Mouse (Mus musculus) midbrain, embryonic 13.5 days (tissue): ENCODE measurements around the gene Pm20d2. TPM values are rescaled to one million over a fixed set of nuclear protein-coding genes. Genes with fewer than 3 reads are reported as not detected.
A peak's percentile ranks its signal among the peaks of the same experiment; 100 is the strongest.

ENCODE experiments used
- ATAC-seq: fragments of 200-750 bp; cut with Nextera tagmentation; 2 replicates; pipeline ENCODE4 v1.8.0; 2017; ENCODE audit warnings: mild to moderate bottlenecking, moderate TSS enrichment, moderate library complexity
- H3K27ac ChIP-seq: fragments of 300-500 bp; sonication (generic); 2 replicates; pipeline ENCODE4 v1.5.1; 2015; ENCODE audit warnings: inconsistent platforms, mild to moderate bottlenecking, moderate library complexity
- H3K27me3 ChIP-seq: fragments of 300-500 bp; sonication (generic); 2 replicates; pipeline ENCODE4 v1.6.1; 2015; ENCODE audit warnings: mild to moderate bottlenecking, inconsistent platforms
- H3K36me3 ChIP-seq: fragments of 300-500 bp; sonication (generic); 2 replicates; pipeline ENCODE4 v1.6.1; 2015; ENCODE audit warnings: mild to moderate bottlenecking, inconsistent platforms
- H3K4me1 ChIP-seq: fragments of 300-500 bp; sonication (generic); replicated peaks from 2 replicates; pipeline ENCODE4 v1.6.1; 2015; ENCODE audit warnings: inconsistent platforms
- H3K4me2 ChIP-seq: fragments of 300-500 bp; sonication (generic); replicated peaks from 2 replicates; pipeline ENCODE4 v1.6.1; 2015; ENCODE audit warnings: moderate library complexity, mild to moderate bottlenecking, inconsistent platforms
- H3K4me3 ChIP-seq: fragments of 300-500 bp; sonication (generic); replicated peaks from 2 replicates; pipeline ENCODE4 v1.5.1; 2015; ENCODE audit warnings: mild to moderate bottlenecking, inconsistent platforms
- H3K9ac ChIP-seq: fragments of 300-500 bp; sonication (generic); replicated peaks from 2 replicates; pipeline ENCODE4 v1.6.1; 2015; ENCODE audit warnings: mild to moderate bottlenecking, inconsistent platforms
- H3K9me3 ChIP-seq: fragments of 300-500 bp; sonication (generic); 2 replicates; pipeline ENCODE4 v1.6.1; 2016; ENCODE audit warnings: mild to moderate bottlenecking, inconsistent platforms
- WGBS: fragments of 180-500 bp; shearing (Covaris S2); methylation state at CpG from one replicate; pipeline ENCODE4 v1.1.7; 2015; 5-methylcytosine and 5-hydroxymethylcytosine counted together
- polyA plus RNA-seq: library from polyadenylated mRNA; unstranded; fragments of >200 nt; fragmentation: Nextera tagmentation; extraction: Ambion mirVana; gene quantifications from 2 replicates; pipeline ENCODE4 v1.2.1, GENCODE M21; 2015

Gene Pm20d2
- polyA plus RNA-seq, 1 experiment from 2014 or later: 1.7 TPM

- 18% methylated on average over 9 of the region's 9 CpGs for WGBS
- Histone ChIP-seq H3K4me2 (peak overlapping the region; percentile 72), H3K9me3 (no peaks in the 10 kb centered on the region), H3K27ac (peak overlapping the region; percentile 91; the same call in 1 of the 2 replicates), H3K4me3 (peak overlapping the region; percentile 70), H3K9ac (no peak overlapping the region), H3K27me3 (peaks cover 11% of the 10 kb centered on the region), H3K4me1 (peaks cover 11% of the 10 kb centered on the region), H3K36me3 (0 out of 2 replicates have a peak, but pooled peaks cover 5% of the 10 kb centered on the region)
- ATAC-seq: no peak
These were observed 1.4 kb downstream of the Pm20d2 start for GRCm38 (mm10) chr4:33188164-33188563.

GRCm38 (mm10) chr4:33183477-33183876 is 6.1 kb downstream of the Pm20d2 start:
- H3K27ac ChIP-seq: no peak overlapping the region
- peaks cover 7% of the 10 kb centered on the region for H3K4me1 ChIP-seq
- WGBS: 88% methylated on average over 5 of the region's 5 CpGs
- no peak overlapping the region for H3K9ac ChIP-seq
- peaks cover 15% of the 10 kb centered on the region; the same call in 1 of the 2 replicates for H3K36me3 ChIP-seq
- ATAC-seq: no peak
- no peak overlapping the region for H3K4me2 ChIP-seq
- H3K27me3 ChIP-seq: peaks cover 11% of the 10 kb centered on the region
- H3K4me3 ChIP-seq: no peak overlapping the region
- no peaks in the 10 kb centered on the region for H3K9me3 ChIP-seq

- WGBS: 87% methylated on average over 26 of the region's 26 CpGs
- no peak overlapping the region for H3K27ac ChIP-seq
- no peaks in the 10 kb centered on the region for H3K36me3 ChIP-seq
- no peak overlapping the region for H3K4me3 ChIP-seq
- no peak overlapping the region for H3K9ac ChIP-seq
- peaks cover under 1% of the 10 kb centered on the region; the same call in 1 of the 2 replicates for H3K4me1 ChIP-seq
- no peaks in the 10 kb centered on the region for H3K27me3 ChIP-seq
- H3K4me2 ChIP-seq: no peak overlapping the region
- no peaks in the 10 kb centered on the region for H3K9me3 ChIP-seq
- no peak for ATAC-seq
These were observed 37.2 kb downstream of the Pm20d2 start for GRCm38 (mm10) chr4:33152087-33153038.

- Histone ChIP-seq H3K36me3 (no peaks in the 10 kb centered on the region), H3K4me2 (no peak overlapping the region), H3K27ac (no peak overlapping the region), H3K4me1 (peaks cover 7% of the 10 kb centered on the region; the same call in 1 of the 2 replicates), H3K4me3 (no peak overlapping the region), H3K9me3 (no peaks in the 10 kb centered on the region), H3K9ac (no peak overlapping the region), H3K27me3 (no peaks in the 10 kb centered on the region)
- no peak for ATAC-seq
- WGBS: 32% methylated on average over 7 of the region's 7 CpGs
These were observed 40.4 kb downstream of the Pm20d2 start for GRCm38 (mm10) chr4:33149150-33149549.

GRCm38 (mm10) chr4:33147825-33148224 is 41.7 kb downstream of the Pm20d2 start:
- Histone ChIP-seq H3K36me3 (no peaks in the 10 kb centered on the region), H3K9me3 (no peaks in the 10 kb centered on the region), H3K27ac (no peak overlapping the region), H3K4me1 (peaks cover 7% of the 10 kb centered on the region; the same call in 1 of the 2 replicates), H3K4me3 (no peak overlapping the region), H3K9ac (no peak overlapping the region), H3K27me3 (no peaks in the 10 kb centered on the region), H3K4me2 (no peak overlapping the region)
- ATAC-seq: no peak
- 10% methylated on average over 2 of the region's 2 CpGs for whole genome bisulfite sequencing

- H3K9ac ChIP-seq: no peak overlapping the region
- H3K4me3 ChIP-seq: no peak overlapping the region
- ATAC-seq: peak; percentile 29; the same call in 1 of the 2 replicates
These were observed 42.8 kb downstream of the Pm20d2 start for GRCm38 (mm10) chr4:33146679-33147291.

GRCm38 (mm10) chr4:33132221-33132620 is 57.3 kb downstream of the Pm20d2 start, which contains the start of gene Gabrr1:
Gene Gabrr1, plus strand, starts transcription at chr4:33132521.
- Histone ChIP-seq H3K27ac (no peak within 1 kb of the TSS), H3K36me3 (no peaks in the 10 kb centered on the region), H3K27me3 (no peaks in the 10 kb centered on the region), H3K4me3 (no peak within 1 kb of the TSS), H3K9ac (no peak within 1 kb of the TSS), H3K4me2 (no peak within 1 kb of the TSS), H3K4me1 (no peaks in the 10 kb centered on the region), H3K9me3 (no peaks in the 10 kb centered on the region)
- WGBS: 74% methylated on average over 11 of the region's 11 CpGs
- no peak for ATAC-seq

More at GRCm38 (mm10) chr4:33146679-33147291, 42.8 kb downstream of the Pm20d2 start:
- Histone ChIP-seq H3K27me3 (no peaks in the 10 kb centered on the region), H3K9me3 (peaks cover 4% of the 10 kb centered on the region; the same call in 1 of the 2 replicates), H3K36me3 (no peaks in the 10 kb centered on the region), H3K27ac (no peak overlapping the region), H3K4me2 (peak overlapping the region; percentile 15), H3K4me1 (peaks cover 7% of the 10 kb centered on the region; the same call in 1 of the 2 replicates)
- WGBS: 43% methylated on average over 20 of the region's 20 CpGs

GRCm38 (mm10) chr4:33125409-33126084 is 64.0 kb downstream of the Pm20d2 start:
- Histone ChIP-seq H3K27me3 (no peaks in the 10 kb centered on the region), H3K4me1 (no peaks in the 10 kb centered on the region), H3K4me3 (no peak overlapping the region), H3K9ac (no peak overlapping the region), H3K27ac (no peak overlapping the region), H3K4me2 (no peak overlapping the region), H3K36me3 (no peaks in the 10 kb centered on the region), H3K9me3 (no peaks in the 10 kb centered on the region)
- peak; percentile 45; the same call in 1 of the 2 replicates for ATAC-seq
- WGBS: 71% methylated on average over 10 of the region's 10 CpGs

GRCm38 (mm10) chr4:33124493-33124892 is 65.0 kb downstream of the Pm20d2 start:
- Histone ChIP-seq H3K36me3 (no peaks in the 10 kb centered on the region), H3K9ac (no peak overlapping the region), H3K4me3 (no peak overlapping the region), H3K27ac (no peak overlapping the region), H3K27me3 (no peaks in the 10 kb centered on the region), H3K4me1 (no peaks in the 10 kb centered on the region), H3K9me3 (no peaks in the 10 kb centered on the region), H3K4me2 (no peak overlapping the region)
- ATAC-seq: no peak
- 79% methylated on average over 6 of the region's 6 CpGs for WGBS
